Mouse (Mus musculus) gastrocnemius, adult 2 months (tissue): ENCODE results near the gene Tmc1. TPM values are rescaled to one million over a fixed set of nuclear protein-coding genes. Genes with fewer than 3 reads are reported as not detected.

Experiments used
- DNase-seq: peaks from one replicate; pipeline ENCODE4 v3.0.0; 2022
- H3K27ac ChIP-seq: fragments of 200-600 bp; 2 replicates; pipeline ENCODE4 v1.8.1; 2022; ENCODE audit warnings: mild to moderate bottlenecking
- H3K4me3 ChIP-seq: fragments of 200-600 bp; 2 replicates; pipeline ENCODE4 v1.8.1; 2022; ENCODE audit warnings: mild to moderate bottlenecking, moderate library complexity
- CTCF ChIP-seq: fragments of 200-600 bp; IDR thresholded peaks from 2 replicates; pipeline ENCODE4 v1.8.1; 2022; ENCODE audit warnings: antibody characterized with exemption, mild to moderate bottlenecking, moderate library complexity
- intact Hi-C: fragments of 180-260 bp; cut with DNase I; formaldehyde crosslinking; loops from one replicate; pipeline ENCODE4 v1.15.1; 2025
- long read RNA-seq, 2 experiments: library from polyadenylated mRNA; stranded (forward); transcript quantifications; one replicate each; pipeline ENCODE4 v2.0.0; 2021
- total RNA-seq, 2 experiments: library from RNA; stranded (reverse); gene quantifications; 2 replicates each; pipeline ENCODE4 v1.2.3; 2021

The Tmc1 gene
- not detected for total RNA-seq
- long read RNA-seq, experiment 1: 0 reads
- long read RNA-seq, experiment 2: 0 reads

DNA sequence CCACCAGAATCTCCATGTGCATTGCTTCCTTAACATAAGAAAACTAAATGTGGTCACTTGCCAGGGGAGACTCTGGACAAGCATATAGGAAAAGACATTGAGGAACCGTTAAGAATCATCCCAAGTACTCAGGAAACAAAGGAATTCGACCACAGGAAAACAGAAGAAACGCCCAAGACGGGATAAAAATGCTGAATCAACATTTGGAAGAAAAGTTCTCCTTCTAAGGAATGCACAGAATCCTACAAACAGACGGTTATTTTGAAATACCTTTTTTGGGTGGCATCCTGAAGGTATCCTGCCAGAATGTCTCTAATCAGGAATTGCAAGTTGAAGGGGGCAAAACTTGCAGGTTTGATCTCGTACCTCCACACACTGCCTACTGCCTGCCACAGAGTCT, at the start of gene Tmc1:
Tmc1 (minus strand) TSS at position 329 of the 400 bp plus-strand sequence.
- no peak within 1 kb of the TSS for H3K27ac ChIP-seq
- no peak for TF ChIP-seq CTCF
- no peak within 1 kb of the TSS for H3K4me3 ChIP-seq
- no peak for DNase-seq
- intact Hi-C loops: no loop called here

DNA sequence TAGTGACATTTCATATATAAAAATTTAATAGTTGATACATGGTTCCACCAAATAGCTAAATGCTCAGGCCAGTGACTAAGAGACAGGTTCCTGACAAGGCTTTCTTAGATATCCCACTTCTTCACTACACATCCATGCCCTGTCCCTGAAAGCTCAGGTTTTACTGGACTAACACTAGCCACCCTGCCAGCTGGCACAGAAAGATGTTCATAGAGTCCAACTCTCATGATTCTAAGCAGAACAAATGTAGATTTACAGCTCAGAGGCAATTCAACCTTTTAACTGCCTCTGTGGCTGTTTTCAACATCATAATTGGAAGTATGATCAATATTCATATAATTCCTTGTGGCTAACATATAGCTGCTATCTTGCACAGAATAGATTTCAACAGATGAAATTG, 47.5 kb upstream of the Tmc1 start:
- Histone ChIP-seq H3K27ac (no peak overlapping the region), H3K4me3 (no peak overlapping the region)
- intact Hi-C loops: no loop called here
- DNase-seq: no peak
- no peak for TF ChIP-seq CTCF

DNA sequence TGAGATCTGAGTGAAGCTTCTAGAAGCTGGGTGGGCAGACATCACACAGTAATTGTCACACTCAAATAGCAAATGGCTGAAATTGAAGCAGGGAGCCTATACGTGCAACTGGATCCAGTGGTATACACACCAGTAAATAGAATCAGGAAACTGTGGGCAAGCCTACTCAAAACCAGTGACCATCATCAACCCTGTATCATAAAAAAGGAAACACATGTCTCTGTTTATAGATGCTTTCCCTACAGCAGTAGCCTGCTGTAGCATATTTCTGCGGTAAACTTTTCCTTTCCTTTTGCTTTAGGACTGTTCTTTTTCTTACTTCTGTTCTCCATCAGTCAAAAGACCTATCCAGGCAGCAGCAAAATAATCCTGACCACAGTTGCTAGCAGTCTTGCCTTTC, 25.2 kb upstream of the Tmc1 start:
- no peak for TF ChIP-seq CTCF
- intact Hi-C loops: no loop called here
- no peak for DNase-seq

DNA sequence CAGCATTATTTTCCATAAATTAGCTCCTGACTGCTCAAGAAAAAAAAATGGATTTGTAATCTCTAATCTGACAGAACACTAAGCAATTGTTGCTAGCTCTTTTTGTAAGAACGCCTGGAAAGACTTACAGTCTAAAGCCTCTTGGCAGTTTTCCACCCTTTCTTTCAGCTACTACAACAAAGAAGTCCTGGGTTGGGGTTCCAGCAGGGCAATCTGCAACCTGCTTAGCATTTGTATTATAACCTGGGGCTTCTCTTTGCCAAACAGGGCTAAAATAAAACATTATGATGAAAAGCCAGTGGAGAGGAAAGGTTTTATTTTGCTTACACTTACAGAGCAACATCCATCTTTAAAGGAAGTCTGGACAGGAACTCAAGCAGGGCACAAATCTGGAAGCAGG, 24.1 kb upstream of the Tmc1 start:
- intact Hi-C loops: no loop called here
- H3K27ac ChIP-seq: no peak overlapping the region
- no peak for TF ChIP-seq CTCF
- DNase-seq: no peak
- no peak overlapping the region for H3K4me3 ChIP-seq

More for the DNA sequence above, 25.2 kb upstream of the Tmc1 start:
- H3K4me3 ChIP-seq: no peak overlapping the region
- H3K27ac ChIP-seq: no peak overlapping the region

DNA sequence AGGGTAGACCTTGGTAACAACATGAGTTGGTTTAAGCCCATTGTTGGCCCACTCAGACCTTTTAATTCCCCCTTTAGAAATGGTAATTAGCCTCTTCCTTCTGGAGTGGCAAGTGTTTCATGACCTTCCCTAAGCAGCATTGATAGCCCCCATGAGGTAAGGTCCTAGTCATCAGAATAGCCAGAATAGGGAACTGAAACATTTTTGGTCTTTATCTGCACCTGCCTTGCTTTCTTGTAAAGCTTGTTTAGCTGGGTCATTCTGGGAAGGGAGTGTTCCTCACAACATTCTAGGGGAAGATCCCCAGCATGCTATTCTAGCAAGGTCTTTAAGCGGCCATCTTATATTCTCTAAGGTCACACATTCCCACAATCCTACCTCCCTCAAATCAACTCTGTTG, 17.9 kb upstream of the Tmc1 start:
- TF ChIP-seq CTCF: no peak
- no peak overlapping the region for H3K27ac ChIP-seq
- H3K4me3 ChIP-seq: no peak overlapping the region
- intact Hi-C loops: no loop called here
- no peak for DNase-seq

DNA sequence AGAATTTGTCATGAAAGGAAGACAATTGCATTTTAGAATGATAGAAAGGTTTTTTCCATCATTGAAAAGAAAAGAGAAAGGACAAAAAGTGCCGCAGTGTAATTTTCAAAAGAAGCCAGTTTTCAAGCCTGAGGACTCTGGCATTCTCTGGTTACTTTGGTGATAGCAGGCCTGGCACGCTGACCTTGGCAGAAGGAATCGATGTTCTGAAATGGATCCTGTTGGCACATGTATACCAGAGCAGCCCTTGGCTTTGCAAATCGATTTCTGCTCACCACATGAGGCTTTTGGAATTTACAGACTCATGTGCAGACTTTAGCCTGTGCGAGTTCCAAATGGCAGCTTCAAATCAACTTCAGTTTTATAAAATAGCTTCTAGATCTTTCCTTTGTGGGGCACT, 813 bp upstream of the Tmc1 start:
- no peak overlapping the region for H3K4me3 ChIP-seq
- no peak overlapping the region for H3K27ac ChIP-seq
- DNase-seq: no peak
- TF ChIP-seq CTCF: no peak
- intact Hi-C loops: no loop called here

DNA sequence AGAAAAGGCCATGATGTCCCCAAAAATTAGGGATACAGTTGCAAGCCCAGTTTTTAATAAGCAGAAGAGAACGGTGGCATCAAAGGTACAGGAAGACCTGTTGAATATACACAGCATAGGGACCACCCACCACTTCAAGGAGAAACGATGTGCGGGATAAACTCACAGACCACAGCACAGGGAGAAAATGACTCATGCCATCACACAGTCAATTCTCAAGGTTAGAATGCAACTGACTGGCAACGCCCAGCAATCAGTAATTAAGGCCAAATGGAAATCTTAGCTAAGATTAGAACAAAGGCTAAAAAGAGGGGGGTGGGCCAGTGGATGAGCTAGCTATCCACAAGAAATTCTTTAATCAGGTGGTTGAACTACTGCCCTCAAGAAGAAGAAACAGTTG, 9.6 kb downstream of the Tmc1 start:
- intact Hi-C loops: no loop called here
- no peak for TF ChIP-seq CTCF
- H3K4me3 ChIP-seq: no peak overlapping the region
- no peak overlapping the region for H3K27ac ChIP-seq
- no peak for DNase-seq

DNA sequence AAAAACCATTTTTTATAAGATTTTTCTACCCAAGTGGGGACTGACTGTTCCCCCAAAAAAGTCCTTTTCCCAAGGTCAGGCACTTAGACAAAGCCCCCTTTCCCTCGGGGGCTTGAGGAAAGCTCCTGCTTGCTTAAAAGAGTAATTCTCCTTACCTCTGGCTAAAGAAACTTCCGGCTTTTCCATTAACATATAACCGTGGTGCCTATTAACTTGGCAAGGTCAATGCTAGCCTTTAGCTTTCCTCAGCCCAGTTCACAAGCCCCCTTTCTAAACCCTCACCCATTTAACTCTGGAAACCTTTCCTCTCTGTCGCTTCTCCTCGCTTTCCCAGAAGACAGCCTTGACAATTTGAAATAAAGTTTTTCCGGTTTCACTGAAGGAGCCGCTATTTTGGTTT, 29.7 kb downstream of the Tmc1 start:
- no peak overlapping the region for H3K27ac ChIP-seq
- no peak for TF ChIP-seq CTCF
- intact Hi-C loops: no loop called here

DNA sequence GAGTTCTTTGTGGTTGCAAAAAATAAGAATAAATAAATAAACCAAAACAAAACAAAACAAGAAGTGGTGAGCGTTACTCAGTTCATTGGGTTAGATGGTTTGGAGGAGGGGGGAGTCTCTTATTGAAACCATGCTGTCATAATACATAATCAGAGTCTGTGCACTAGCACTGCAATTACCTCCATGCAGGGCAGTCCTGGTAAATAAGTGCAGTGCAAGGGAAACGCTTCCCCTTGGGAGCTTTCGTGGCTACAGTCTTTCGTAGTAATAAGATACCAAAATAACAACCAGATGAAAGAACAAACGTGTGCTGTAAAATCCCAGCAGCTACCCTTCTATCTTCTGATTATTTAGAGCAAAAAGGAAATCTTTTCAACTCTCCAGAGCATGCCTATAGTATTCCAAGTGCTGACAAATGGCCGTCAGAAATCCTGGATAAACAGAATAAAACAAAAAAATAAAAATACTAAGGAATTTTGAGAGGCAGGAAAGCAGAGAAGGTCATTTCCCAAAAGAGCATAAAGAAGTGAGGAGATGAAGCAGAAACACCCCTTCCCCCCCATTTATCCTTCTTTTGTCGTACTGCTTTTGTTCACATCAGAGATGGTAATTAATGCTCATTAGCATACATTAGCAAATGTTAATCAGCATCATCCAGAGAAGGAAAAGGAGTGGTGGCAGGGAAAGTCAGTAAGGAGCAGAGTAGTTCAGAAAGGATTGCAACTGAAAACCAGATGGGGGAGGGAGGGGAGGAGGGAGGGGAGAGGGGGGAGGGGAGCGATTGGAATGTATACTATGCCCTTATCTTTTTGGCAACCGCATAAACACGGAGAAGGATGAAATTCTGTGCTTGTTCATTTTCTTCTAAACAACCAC, 30.4 kb downstream of the Tmc1 start:
- intact Hi-C loops: no loop called here
- no peak for TF ChIP-seq CTCF
- Histone ChIP-seq H3K4me3 (no peak overlapping the region), H3K27ac (no peak overlapping the region)
- no peak for DNase-seq

More for the DNA sequence above, 29.7 kb downstream of the Tmc1 start:
- H3K4me3 ChIP-seq: no peak overlapping the region
- no peak for DNase-seq

DNA sequence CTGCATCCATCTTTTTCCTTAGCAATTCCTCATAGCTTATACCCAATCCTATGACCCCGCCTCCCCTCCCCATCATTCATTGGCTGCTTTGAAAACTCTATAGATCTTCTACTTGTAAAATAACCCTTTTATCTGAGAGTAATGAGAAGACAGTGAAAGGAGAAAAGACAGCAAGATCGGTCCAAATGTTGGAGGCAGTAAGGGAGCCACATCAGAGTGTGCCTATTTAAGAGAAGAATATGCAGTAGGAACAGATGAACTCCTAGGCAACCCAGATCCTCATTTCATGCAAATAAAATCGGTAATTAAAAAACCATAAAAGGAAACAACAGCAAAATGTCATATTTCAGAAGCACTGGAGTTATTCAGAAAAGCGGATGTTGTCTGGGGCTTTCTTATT, 35.8 kb downstream of the Tmc1 start:
- intact Hi-C loops: no loop called here
- H3K4me3 ChIP-seq: no peak overlapping the region
- TF ChIP-seq CTCF: no peak
- no peak for DNase-seq
- H3K27ac ChIP-seq: no peak overlapping the region

DNA sequence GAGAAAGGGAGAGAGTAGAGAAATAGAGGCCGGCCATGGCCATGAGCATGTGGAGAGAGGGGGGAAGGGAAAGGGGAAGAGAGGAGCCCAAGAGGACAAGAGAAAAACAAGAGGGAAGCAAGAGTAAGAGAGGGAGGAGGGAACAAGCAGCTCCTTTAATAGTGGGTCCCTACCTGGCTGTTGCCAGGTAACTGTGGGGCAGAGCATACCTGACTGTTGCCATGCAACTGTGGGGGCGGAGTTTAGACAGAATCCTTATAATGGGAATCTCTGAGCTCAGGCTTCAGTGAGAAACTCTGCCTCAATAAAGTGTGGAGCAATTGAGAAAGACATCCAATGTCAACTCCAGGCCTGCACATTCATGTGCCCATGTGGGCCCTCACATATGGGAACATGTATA, 38.9 kb downstream of the Tmc1 start:
- intact Hi-C loops: no loop called here
- no peak for TF ChIP-seq CTCF
- DNase-seq: no peak
- Histone ChIP-seq H3K27ac (no peak overlapping the region), H3K4me3 (no peak overlapping the region)

DNA sequence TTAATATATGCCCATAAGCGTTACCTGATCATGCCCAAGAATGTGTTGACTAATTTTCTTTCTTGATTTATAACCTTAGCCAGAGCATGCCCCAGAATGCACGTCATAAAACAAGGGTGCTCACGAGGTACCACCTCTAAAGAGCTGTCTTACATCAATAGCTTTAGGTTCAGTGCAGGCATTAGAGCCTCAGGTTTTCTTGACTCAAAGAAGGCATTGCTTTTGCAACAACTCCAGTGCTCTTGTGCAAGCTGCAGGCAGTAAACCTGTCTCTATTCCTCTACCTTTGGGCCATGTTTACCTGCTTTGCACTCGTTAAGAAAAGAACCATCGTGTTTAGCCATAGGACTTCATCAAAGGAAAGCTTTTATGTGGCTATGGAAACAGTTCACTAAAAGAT, 43.6 kb downstream of the Tmc1 start:
- no peak for TF ChIP-seq CTCF
- no peak for DNase-seq
- no peak overlapping the region for H3K4me3 ChIP-seq
- intact Hi-C loops: no loop called here
- H3K27ac ChIP-seq: no peak overlapping the region

DNA sequence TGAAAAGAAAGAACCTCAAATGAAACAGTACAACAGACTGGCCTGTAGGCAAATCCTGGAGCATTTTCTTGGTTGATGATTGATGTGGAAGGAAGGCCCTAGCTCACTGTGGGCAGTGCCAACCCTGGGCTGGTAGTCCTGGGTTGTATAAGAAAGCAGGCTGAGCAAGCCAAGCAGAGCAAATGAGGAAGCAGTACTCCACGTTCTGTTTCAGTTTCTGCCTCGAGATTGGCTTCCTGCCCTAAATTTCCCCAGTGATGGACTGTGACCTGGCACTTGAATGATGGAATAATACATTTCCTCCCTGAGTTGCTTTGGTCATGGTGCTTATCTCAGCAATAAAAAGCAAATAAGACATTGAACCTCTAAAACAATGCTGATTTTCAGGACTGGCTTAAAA, 72.8 kb downstream of the Tmc1 start:
- Histone ChIP-seq H3K27ac (no peak overlapping the region), H3K4me3 (no peak overlapping the region)
- DNase-seq: no peak
- no peak for TF ChIP-seq CTCF
- intact Hi-C loops: no loop called here

DNA sequence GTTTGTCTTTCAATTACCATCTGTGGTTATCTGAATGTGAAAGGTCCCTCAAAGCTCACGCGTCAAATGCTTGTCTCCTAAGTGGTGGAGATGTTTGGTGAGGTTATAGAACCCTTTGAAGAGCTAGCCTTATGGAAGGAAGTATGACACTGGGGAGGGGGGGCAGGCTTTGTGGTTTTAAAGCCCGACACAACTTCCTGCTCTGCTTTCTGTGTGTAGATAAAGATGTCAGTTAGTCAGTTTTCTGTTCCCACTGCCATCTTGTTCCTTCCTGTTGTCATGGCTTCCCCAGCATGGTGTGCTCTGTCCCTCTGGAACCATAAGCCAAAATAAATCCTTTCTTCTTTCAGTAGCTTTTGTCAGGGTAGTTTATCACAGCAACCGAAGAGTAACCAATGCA, 78.1 kb downstream of the Tmc1 start:
- no peak for TF ChIP-seq CTCF
- intact Hi-C loops: no loop called here
- no peak for DNase-seq
- Histone ChIP-seq H3K4me3 (no peak overlapping the region), H3K27ac (no peak overlapping the region)
